Mouse (Mus musculus) embryonic facial prominence, embryonic 11.5 days (tissue): ENCODE measurements around the gene Tmc6. TPM values are rescaled to one million over a fixed set of nuclear protein-coding genes. Genes with fewer than 3 reads are reported as not detected.
A peak's percentile ranks its signal among the peaks of the same experiment; 100 is the strongest.

ENCODE experiments used
- ATAC-seq: fragments of 200-750 bp; cut with Nextera tagmentation; replicated peaks from 2 replicates; pipeline ENCODE4 v1.8.0; 2017; ENCODE audit warnings: low read depth; ENCODE audit not compliant: insufficient number of reproducible peaks, low FRiP score, low TSS enrichment
- DNase-seq: peaks from one replicate; pipeline ENCODE4 v3.0.0-alpha.2; 2015; ENCODE audit warnings: low spot score
- H3K27ac ChIP-seq: fragments of 300-500 bp; sonication (generic); replicated peaks from 2 replicates; pipeline ENCODE4 v1.5.1; 2014; ENCODE audit warnings: mild to moderate bottlenecking, low read depth, low read length, control low read depth
- H3K27me3 ChIP-seq: fragments of 300-500 bp; sonication (generic); 2 replicates; pipeline ENCODE4 v1.6.1; 2014; ENCODE audit warnings: mild to moderate bottlenecking, low read length, moderate library complexity, mixed read lengths; ENCODE audit not compliant: control insufficient read depth, insufficient read depth
- H3K36me3 ChIP-seq: fragments of 300-500 bp; sonication (generic); replicated peaks from 2 replicates; pipeline ENCODE4 v1.6.1; 2014; ENCODE audit warnings: low read depth, mild to moderate bottlenecking, low read length, moderate library complexity, mixed read lengths; ENCODE audit not compliant: control insufficient read depth, insufficient read depth
- H3K4me1 ChIP-seq: fragments of 300-500 bp; sonication (generic); 2 replicates; pipeline ENCODE4 v1.6.1; 2014; ENCODE audit warnings: low read length, mixed read lengths; ENCODE audit not compliant: control insufficient read depth, insufficient read depth
- H3K4me2 ChIP-seq: fragments of 300-500 bp; sonication (generic); 2 replicates; pipeline ENCODE4 v1.6.1; 2014; ENCODE audit warnings: low read depth, mild to moderate bottlenecking, control low read depth, low read length, moderate library complexity
- H3K4me3 ChIP-seq: fragments of 300-500 bp; sonication (generic); 2 replicates; pipeline ENCODE4 v1.5.1; 2014; ENCODE audit warnings: low read depth, low read length, control low read depth
- H3K9ac ChIP-seq: fragments of 300-500 bp; sonication (generic); replicated peaks from 2 replicates; pipeline ENCODE4 v1.6.1; 2014; ENCODE audit warnings: mild to moderate bottlenecking, control low read depth, low read length
- H3K9me3 ChIP-seq: fragments of 300-500 bp; sonication (generic); replicated peaks from 2 replicates; pipeline ENCODE4 v1.6.1; 2016; ENCODE audit warnings: mild to moderate bottlenecking, low read length, inconsistent platforms, mixed read lengths; ENCODE audit not compliant: control insufficient read depth
- WGBS: fragments of 180-500 bp; shearing (Covaris S2); extraction: QIAGEN DNeasy Blood & Tissue Kit; methylation state at CpG from one replicate; pipeline ENCODE4 v1.1.7; 2014; 5-methylcytosine and 5-hydroxymethylcytosine counted together
- polyA plus RNA-seq: library from polyadenylated mRNA; unstranded; fragments of >200 nt; fragmentation: Nextera tagmentation; extraction: Ambion mirVana; gene quantifications from 2 replicates; pipeline ENCODE4 v1.2.1, GENCODE M21; 2014

Tmc6 gene
- polyA plus RNA-seq, 1 experiment from 2014 or later = 9.9 TPM

GRCm38 (mm10) chr11:117755891-117756290 is 26.1 kb downstream of the Tmc6 start:
- H3K4me3 ChIP-seq = no peak overlapping the region
- H3K36me3 ChIP-seq = peaks cover 29% of the 10 kb centered on the region
- no peak for DNase-seq
- H3K27ac ChIP-seq = no peak overlapping the region
- no peaks in the 10 kb centered on the region for H3K27me3 ChIP-seq
- no peak for ATAC-seq
- H3K9me3 ChIP-seq = no peaks in the 10 kb centered on the region
- WGBS = 96% methylated on average over 7 of the region's 7 CpGs
- no peak overlapping the region for H3K9ac ChIP-seq
- no peaks in the 10 kb centered on the region for H3K4me1 ChIP-seq
- H3K4me2 ChIP-seq = no peak overlapping the region

DNA sequence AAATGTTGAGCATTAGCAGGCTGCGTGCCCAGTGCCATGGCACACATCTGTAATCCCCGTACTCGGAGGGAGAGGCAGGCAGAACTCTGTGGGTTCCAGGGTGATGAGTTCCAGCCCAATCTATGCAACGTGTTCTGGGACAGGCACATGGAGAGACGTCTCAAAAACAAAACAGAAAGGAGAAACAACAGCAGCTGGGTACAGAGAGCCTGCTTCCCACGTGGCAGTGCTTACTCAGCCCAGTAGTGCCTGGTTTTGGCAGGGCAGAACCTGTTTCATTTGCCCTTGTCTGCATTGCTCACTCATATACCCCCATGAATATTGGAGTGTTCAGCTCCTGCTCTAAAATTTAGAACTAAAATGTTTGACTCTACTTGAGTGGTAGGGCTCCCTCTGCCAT is 30.5 kb downstream of the Tmc6 start:
- no peaks in the 10 kb centered on the region for H3K4me1 ChIP-seq
- H3K27me3 ChIP-seq = no peaks in the 10 kb centered on the region
- H3K9ac ChIP-seq = no peak overlapping the region
- peaks cover 29% of the 10 kb centered on the region for H3K36me3 ChIP-seq
- no peaks in the 10 kb centered on the region for H3K9me3 ChIP-seq
- DNase-seq (no peak), ATAC-seq (no peak)
- H3K27ac ChIP-seq = no peak overlapping the region
- H3K4me2 ChIP-seq = no peak overlapping the region
- no peak overlapping the region for H3K4me3 ChIP-seq
- 92% methylated on average over 6 of the region's 6 CpGs for WGBS

DNA sequence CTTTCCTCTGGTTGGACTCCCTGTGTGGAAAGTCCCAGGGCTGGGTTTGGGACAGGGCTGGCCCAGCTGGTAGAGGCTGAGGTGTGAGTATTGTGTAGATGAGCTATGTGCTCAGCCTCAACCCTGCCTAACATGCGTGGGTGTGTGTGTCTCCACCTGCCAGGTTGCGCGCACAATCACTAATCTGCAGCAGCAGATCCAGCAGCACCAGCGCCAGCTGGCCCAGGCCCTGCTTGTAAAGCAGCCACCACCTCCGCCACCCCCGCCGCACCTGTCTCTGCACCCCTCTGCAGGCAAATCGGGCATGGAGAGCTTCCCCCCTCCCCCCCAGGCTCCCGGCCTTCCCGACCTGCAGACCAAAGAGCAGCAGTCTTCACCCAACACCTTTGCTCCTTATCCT is 32.6 kb downstream of the Tmc6 start:
- Histone ChIP-seq H3K4me2 (no peak overlapping the region), H3K9me3 (no peaks in the 10 kb centered on the region), H3K4me3 (no peak overlapping the region), H3K36me3 (peaks cover 19% of the 10 kb centered on the region), H3K4me1 (no peaks in the 10 kb centered on the region), H3K27me3 (no peaks in the 10 kb centered on the region), H3K27ac (no peak overlapping the region), H3K9ac (no peak overlapping the region)
- 88% methylated on average over 10 of the region's 10 CpGs for WGBS
- DNase-seq = no peak
- ATAC-seq = no peak

DNA sequence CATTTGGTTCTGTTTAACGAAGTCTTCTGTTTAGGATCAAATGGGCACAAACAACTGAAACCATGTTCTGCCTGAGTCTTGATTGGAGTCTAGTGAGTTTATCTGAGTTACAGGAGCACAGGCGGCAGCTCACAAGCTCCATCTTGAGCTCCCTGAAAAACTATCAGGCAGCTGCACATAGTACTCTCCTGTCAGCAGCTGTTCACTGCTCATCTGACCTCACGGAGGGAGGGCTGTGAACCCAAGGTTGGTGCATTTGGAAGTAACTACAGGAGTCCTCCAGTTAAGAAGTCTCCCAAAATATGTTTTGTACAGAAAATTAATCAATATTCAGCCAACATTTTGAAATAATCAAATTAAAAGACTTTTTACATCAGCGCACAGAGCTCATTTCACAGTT is 33.4 kb downstream of the Tmc6 start:
- Histone ChIP-seq H3K9me3 (no peaks in the 10 kb centered on the region), H3K4me3 (no peak overlapping the region), H3K4me2 (no peak overlapping the region), H3K36me3 (peaks cover 19% of the 10 kb centered on the region), H3K27me3 (no peaks in the 10 kb centered on the region), H3K9ac (no peak overlapping the region), H3K4me1 (no peaks in the 10 kb centered on the region), H3K27ac (no peak overlapping the region)
- DNase-seq = no peak
- ATAC-seq = no peak
- WGBS = 88% methylated on average over 4 of the region's 4 CpGs

- peaks cover 22% of the 10 kb centered on the region for H3K36me3 ChIP-seq
- no peaks in the 10 kb centered on the region for H3K27me3 ChIP-seq
- no peak overlapping the region for H3K4me2 ChIP-seq
- DNase-seq = peak; percentile 44
- H3K9me3 ChIP-seq = no peaks in the 10 kb centered on the region
- H3K4me1 ChIP-seq = no peaks in the 10 kb centered on the region
- H3K4me3 ChIP-seq = no peak overlapping the region
- no peak overlapping the region for H3K27ac ChIP-seq
- no peak overlapping the region for H3K9ac ChIP-seq
- 55% methylated on average over 4 of the region's 4 CpGs for WGBS
- ATAC-seq = no peak
Measured at GRCm38 (mm10) chr11:117743454-117744030, 38.5 kb downstream of the Tmc6 start.

GRCm38 (mm10) chr11:117742715-117743114 is 39.3 kb downstream of the Tmc6 start:
- Histone ChIP-seq H3K4me3 (no peak overlapping the region), H3K27me3 (no peaks in the 10 kb centered on the region), H3K27ac (no peak overlapping the region), H3K9ac (no peak overlapping the region), H3K4me1 (no peaks in the 10 kb centered on the region), H3K36me3 (peaks cover 19% of the 10 kb centered on the region), H3K9me3 (no peaks in the 10 kb centered on the region), H3K4me2 (no peak overlapping the region)
- ATAC-seq = no peak
- no peak for DNase-seq
- 85% methylated on average over 8 of the region's 8 CpGs for WGBS

GRCm38 (mm10) chr11:117742243-117742642 is 39.8 kb downstream of the Tmc6 start:
- ATAC-seq (no peak), DNase-seq (no peak)
- Histone ChIP-seq H3K4me3 (no peak overlapping the region), H3K36me3 (peaks cover 18% of the 10 kb centered on the region), H3K27me3 (no peaks in the 10 kb centered on the region), H3K4me2 (no peak overlapping the region), H3K9ac (no peak overlapping the region), H3K9me3 (no peaks in the 10 kb centered on the region), H3K27ac (no peak overlapping the region), H3K4me1 (no peaks in the 10 kb centered on the region)
- 93% methylated on average over 8 of the region's 8 CpGs for WGBS

GRCm38 (mm10) chr11:117741128-117741527 is 40.9 kb downstream of the Tmc6 start:
- Histone ChIP-seq H3K36me3 (peaks cover 15% of the 10 kb centered on the region), H3K27ac (no peak overlapping the region), H3K4me3 (no peak overlapping the region), H3K9ac (no peak overlapping the region), H3K9me3 (no peaks in the 10 kb centered on the region), H3K4me2 (no peak overlapping the region), H3K27me3 (no peaks in the 10 kb centered on the region), H3K4me1 (no peaks in the 10 kb centered on the region)
- WGBS = 91% methylated on average over 6 of the region's 6 CpGs
- DNase-seq = no peak
- no peak for ATAC-seq
